ENCODE assay signal across 8 mouse cellular contexts in the genomic region with DNA sequence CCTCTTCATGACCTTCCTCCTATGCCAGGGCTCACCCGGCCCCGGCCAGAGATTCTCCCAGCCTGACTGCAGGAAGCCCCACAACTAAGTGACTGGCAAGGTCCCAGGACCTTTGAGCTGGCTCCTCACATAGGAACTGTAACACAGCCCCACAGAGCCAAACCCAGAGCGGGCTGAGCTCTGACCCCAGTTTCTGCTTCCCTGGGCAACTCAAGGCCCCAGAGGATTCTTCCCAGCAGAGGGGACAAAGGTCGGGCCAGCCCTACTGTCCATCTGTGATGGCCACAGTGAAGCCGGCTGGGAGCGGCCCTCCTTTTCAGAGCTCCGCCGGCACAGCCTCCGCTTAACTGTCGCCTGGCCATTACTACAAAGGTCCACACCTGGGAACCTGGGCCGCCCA. TPM values are rescaled to one million over a fixed set of nuclear protein-coding genes. Genes with fewer than 3 reads are reported as not detected.
A peak's percentile ranks its signal among the peaks of the same experiment; 100 is the strongest.
DNase-seq lines count a peak whose midpoint lies in the region; ATAC-seq lines count a peak whose summit lies in the region.
"Had no signal": no experiment of that assay in that cellular context is flagged by ENCODE, and none has a peak within 500 bp of the region (broad histone marks: within the 10 kb centered on the region; RNA-seq: fewer than 3 reads in every experiment).

No protein-coding gene starts in this region.

- H3K9ac ChIP-seq in liver, embryonic 15.5 days = no peak overlapping the region

- H3K9me3 ChIP-seq in liver, embryonic 15.5 days (replicated peaks) = no peaks in the 10 kb centered on the region

- H3K4me3 ChIP-seq in liver, embryonic 15.5 days (replicated peaks) = no peak overlapping the region

- DNase-seq in spleen, postnatal 36 days (ENCODE audit: low spot score in 2 of 2) = peak; percentile 42 to 56
- DNase-seq in spleen, postnatal 14 days (ENCODE audit: low spot score in 2 of 2) = no peak
- peak; percentile 92 for DNase-seq in kidney, adult 11 months
- DNase-seq in urinary bladder, postnatal 14 days (ENCODE audit: low spot score) = no peak
- no peak for DNase-seq in layer of hippocampus, adult 18-20 months (ENCODE audit: low spot score in 2 of 2)
- no peak for DNase-seq in ovary, adult 18-20 months (ENCODE audit: low spot score)
- DNase-seq: right cerebral cortex, postnatal 14 days had no signal

- ATAC-seq in liver, embryonic 15.5 days (ENCODE audit: insufficient read depth) = no peak

- peak overlapping the region; percentile 37 for H3K4me2 ChIP-seq in liver, embryonic 15.5 days

- H3K4me1 ChIP-seq in liver, embryonic 15.5 days (replicated peaks) = peaks cover 48% of the 10 kb centered on the region

- no peaks in the 10 kb centered on the region for H3K27me3 ChIP-seq in liver, embryonic 15.5 days

- 63% methylated on average over 11 of the region's 11 CpGs for WGBS in liver, embryonic 15.5 days (ENCODE audit: insufficient replicate concordance)

- no peaks in the 10 kb centered on the region for H3K36me3 ChIP-seq in liver, embryonic 15.5 days (replicated peaks)

- H3K27ac ChIP-seq in liver, embryonic 15.5 days (replicated peaks) = no peak overlapping the region; the same call in 1 of the 2 replicates

RNA-seq across cellular contexts. Expression of gene Itpk1, which starts 13.6 kb away (rescaled TPM):
- 4.0 and 5.2 TPM in 2 replicates for polyA plus RNA-seq in liver, embryonic 15.5 days (2015; fragmentation: Nextera tagmentation; extraction: Ambion mirVana)
- 10 to 100 TPM; 69.2 to 70.5 TPM for total RNA-seq in layer of hippocampus, adult 18-20 months (2021)

RNA-seq across cellular contexts. Expression of gene Moap1, which starts 52.3 kb away (rescaled TPM):
- 7.6 and 8.4 TPM in 2 replicates for polyA plus RNA-seq in liver, embryonic 15.5 days (2015; fragmentation: Nextera tagmentation; extraction: Ambion mirVana)
- 10 to 100 TPM; 23.5 to 26.6 TPM for total RNA-seq in layer of hippocampus, adult 18-20 months (2021)

RNA-seq across cellular contexts. Expression of gene Tmem251, which starts 52.4 kb away (rescaled TPM):
- 5.6 and 5.7 TPM in 2 replicates for polyA plus RNA-seq in liver, embryonic 15.5 days (2015; fragmentation: Nextera tagmentation; extraction: Ambion mirVana)
- 1 to 10 TPM; 4.9 to 5.1 TPM for total RNA-seq in layer of hippocampus, adult 18-20 months (2021)

Comparison
In these comparisons a context has a peak if more than half of its experiments do, and no peak if none do; other contexts are left out.
1. DNase-seq: peak in spleen, postnatal 36 days (2 of 2) and kidney, adult 11 months (single experiment); none in spleen, postnatal 14 days (0 of 2), urinary bladder, postnatal 14 days (single experiment), layer of hippocampus, adult 18-20 months (0 of 2) and ovary, adult 18-20 months (single experiment).